Mouse (Mus musculus) thymus, postnatal 25 days (tissue): ENCODE measurements at regions not wholly inside any gene's neighbourhood (a gene's known extent, or its start where the extent isn't known, plus 50 kb on each side); places are given as distances from the start of the nearest gene placed in this dataset.
A peak's percentile ranks its signal among the peaks of the same experiment; 100 is the strongest.

Source experiments
- DNase-seq: peaks from one replicate; pipeline ENCODE4 v3.0.0; 2022

DNA sequence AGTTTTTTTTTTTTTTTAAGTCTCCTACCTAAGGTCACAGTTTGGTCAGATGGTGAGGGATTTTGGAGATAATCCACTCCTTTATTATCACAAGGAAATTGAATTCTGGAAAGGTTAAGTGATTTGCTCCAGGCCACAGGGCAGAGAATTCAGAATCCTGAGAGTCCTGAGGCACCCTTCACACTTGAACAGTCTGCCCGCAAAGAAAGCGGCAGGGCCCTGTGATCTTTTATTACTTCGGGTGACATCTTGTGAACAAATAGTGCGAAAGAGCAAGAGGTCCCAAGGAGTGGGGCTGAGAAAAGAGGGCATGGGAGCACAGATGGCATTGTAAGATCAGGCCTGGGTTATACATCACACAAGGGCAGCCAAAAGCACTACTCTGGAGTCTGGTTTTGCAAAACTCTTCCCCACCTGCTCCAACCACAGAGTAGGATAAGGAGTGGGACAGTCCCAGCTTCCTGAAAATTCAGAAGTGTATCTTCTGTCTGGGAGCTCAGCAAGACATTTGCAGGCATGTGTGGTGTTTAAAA, 150.5 kb upstream of the Wdr11 start:
- DNase-seq = no peak

DNA sequence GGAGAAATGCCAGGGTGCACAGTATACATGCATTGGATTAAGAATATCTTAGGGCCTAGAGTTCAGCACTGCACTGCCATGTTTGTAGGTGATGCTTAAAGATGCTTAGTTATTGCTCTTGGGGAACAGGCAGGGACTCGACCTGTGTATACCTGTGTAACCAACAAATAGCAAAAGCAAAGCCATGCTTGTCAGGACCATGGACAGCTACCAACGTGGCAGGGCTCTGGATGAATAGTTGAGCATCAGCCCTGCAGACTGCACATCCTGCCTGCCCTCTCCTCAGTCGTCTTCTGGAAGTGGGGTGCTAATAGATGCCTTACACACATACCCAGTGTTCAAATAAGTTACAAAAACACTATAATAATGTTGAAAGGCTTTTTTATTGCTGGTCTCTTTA, 122.2 kb upstream of the Wdr11 start:
- peak; percentile 8 for DNase-seq

DNA sequence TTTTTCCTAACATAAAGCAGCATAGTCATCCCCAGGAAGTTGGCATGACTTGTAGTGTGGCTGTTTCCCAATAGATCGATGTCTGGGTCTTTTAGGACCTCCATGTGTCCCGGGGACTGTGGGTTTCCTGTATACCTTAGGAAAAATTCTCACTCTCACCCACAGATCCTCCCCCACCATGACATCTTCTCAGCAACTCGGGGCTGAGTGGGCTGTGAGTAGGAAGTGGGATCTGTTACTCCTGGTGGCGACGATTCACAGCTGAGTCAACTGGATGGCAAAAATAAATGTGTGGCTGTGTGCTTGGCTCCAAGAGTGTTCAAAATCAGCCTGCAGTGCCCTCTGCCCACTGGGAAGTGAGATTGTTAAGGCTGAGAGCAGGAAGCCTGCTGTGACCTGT, 107.9 kb upstream of the Wdr11 start:
- DNase-seq = no peak

DNA sequence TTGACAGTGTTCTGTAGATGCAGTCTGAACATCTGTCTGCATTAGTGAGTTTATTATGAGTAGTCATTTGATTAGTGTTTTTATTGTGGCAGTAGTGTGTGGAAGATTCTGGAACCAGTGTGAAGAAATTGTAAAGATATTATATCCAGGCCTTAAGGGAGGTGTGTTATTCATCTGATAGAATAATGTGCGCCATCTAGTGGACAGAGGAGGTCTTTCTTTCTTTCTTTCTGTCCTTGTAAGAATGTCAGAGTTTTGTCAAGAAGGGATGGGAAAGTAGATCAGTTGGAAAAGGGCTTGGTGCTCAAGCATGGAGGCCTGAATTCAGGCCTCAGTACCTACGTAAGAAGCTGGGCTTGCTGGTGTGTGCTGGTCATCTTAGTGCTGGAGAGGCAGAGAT, 84.8 kb upstream of the Wdr11 start:
- DNase-seq = no peak

DNA sequence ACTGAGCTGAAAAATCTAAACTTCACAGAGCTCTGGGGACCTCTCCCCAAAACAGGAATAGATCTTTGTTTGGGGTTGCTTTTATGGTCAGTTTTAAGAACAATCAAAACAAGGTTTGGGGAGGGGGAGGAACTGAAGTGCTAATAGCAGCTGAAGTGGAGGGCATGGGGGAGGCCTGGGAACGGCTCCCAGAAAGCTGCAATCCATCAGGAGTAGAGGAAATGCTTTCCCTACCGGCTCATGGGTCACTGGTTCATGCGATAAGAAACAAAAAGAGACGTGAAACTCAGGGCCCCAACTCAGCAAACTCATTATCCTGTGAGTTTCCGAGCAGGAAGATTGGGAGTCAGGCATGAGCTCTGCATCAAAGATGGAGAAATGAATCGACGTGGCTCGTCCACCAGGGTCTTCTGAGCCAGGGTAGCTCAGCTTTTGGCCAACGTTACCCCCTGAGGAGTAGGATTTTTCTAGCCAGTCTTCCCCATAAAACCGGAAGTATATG, 82.0 kb upstream of the Wdr11 start:
- no peak for DNase-seq

DNA sequence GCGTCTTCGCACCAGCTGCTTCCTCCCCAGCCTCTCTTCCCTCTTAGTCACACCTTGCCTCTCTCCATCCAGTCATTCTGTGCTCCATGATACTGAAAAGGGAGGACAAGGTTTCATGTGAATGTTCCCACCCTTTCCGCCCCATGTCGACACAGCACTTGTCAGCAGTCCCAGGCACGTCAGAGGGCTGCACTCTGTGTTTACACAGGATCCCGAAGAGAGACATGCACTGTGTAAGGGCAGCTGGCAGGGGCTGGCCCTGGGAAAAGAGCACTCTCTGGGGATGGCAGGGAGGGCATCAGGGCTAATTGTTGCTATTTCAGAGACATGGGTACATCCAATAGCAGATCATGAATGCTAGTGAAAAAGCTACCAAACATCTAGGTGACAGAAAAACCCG, 77.0 kb upstream of the Wdr11 start:
- no peak for DNase-seq

DNA sequence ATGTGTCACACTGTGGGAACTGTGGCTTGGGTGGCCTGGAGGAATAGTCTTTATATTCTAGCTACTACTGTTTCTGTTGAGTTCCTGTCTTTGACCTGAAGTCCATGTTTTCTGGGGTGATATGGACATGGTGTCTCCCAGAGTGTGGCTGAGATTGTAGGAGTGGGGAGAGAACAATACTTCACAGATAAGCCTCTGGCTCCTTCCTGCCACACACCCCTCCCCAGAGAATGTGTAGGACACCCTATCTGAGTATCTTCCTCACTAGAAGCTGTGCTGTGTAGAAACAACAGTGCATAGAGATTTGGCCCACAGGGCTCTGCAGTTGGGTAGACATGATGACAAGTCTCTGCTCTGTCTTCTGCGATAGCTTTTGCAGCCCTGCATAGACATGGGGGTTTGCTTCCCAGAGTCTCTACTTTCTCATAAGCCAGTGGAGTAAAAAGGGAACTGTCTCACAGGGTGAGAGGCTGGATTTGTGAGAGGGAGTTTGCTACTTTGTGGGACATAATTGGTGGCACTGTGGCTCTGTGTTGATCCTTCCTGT, 67.2 kb upstream of the Wdr11 start:
- no peak for DNase-seq

DNA sequence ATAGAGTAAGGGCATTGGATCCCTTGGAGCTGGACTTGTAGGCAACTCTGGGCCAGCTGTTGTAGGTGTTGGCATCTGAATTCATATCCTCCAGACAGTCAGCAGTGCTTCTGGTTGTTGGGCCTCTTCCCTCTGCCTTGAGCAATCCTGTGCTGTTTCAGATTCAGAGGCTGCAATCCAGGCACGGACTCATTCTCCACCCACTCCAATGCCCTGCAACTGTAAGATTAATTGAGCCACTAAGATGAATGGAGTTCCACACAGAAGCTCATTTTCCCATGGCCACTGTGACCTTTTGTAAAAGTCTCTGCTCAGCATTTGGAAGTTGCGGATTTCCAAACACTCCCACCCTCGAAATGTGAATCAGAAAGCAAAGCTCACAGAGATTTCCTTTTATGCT, 65.7 kb upstream of the Wdr11 start:
- DNase-seq = no peak

DNA sequence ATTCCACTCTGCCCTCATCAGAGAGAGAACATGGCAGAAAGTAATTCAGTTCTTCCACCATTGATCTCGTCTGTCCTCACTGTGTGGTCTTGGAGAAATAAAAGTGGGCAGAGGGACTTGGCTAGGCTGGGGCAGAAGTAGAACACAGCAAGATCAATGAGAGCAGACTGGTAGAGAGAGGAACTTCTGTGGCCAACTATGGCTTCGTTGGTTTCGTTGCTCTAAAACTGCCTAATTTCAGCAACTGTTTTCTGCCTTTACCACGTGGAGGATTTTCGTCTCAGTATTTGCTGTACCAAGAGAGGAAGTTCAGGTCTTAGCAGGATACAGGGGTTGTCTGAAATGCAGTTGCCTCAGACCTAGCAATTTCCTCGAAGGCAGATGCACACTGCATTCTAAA, 63.4 kb upstream of the Wdr11 start:
- DNase-seq = no peak

DNA sequence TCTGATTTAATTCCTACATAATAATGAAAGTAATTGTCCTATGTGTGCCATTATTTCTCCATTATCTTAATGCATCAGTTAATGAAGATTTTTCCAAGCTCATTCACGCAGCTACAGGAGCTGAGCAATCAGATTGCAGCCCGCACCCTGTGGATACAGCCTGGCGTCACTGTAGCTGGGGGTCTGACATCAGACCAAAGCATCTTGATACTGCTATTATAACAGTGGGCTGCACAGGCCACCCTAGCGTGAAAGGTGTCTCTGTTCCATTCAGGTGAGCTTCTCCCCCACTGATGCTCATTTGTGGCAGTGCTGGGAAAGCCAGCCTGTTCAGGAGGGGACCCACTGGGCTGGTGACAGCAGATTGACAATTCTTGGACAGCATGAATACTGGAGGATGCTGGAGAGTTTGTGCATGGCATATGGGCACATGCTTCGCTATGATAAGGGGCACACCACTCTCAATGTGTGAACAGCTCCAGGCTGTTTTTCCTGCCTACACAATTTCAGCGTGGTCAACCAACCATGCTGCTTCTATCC, 58.2 kb upstream of the Wdr11 start:
- DNase-seq = no peak
